Mouse (Mus musculus): ENCODE measurements at regions not wholly inside any gene's neighbourhood (a gene's known extent, or its start where the extent isn't known, plus 50 kb on each side); places are given as distances from the start of the nearest gene placed in this dataset.

- Histone ChIP-seq H3K4me3 (replicated peaks; ENCODE audit: control insufficient read depth, low read depth, low read length) (no peak overlapping the region), H3K4me1 (ENCODE audit: control insufficient read depth, insufficient read depth, low read length) (no peaks in the 10 kb centered on the region), H3K27ac (ENCODE audit: control insufficient read depth, insufficient read depth, low read depth, low read length, poor library complexity) (no peak overlapping the region)
- TF ChIP-seq CTCF (IDR thresholded peaks at IDR 0.05; ENCODE audit: control insufficient read depth, insufficient read depth, low read length): no peak
- 83% methylated on average over 15 of the region's 15 CpGs for WGBS
Measured at GRCm38 (mm10) chr5:118502991-118503390, 57.5 kb upstream of the Med13l start.

GRCm38 (mm10) chr5:118504170-118504569, 56.3 kb upstream of the Med13l start:
- Histone ChIP-seq H3K27ac (ENCODE audit: control insufficient read depth, insufficient read depth, low read depth, low read length, poor library complexity) (no peak overlapping the region), H3K4me3 (replicated peaks; ENCODE audit: control insufficient read depth, low read depth, low read length) (no peak overlapping the region), H3K4me1 (ENCODE audit: control insufficient read depth, insufficient read depth, low read length) (no peaks in the 10 kb centered on the region)
- TF ChIP-seq POLR2A (IDR thresholded peaks at IDR 0.05; ENCODE audit: borderline replicate concordance, control insufficient read depth, low read depth, low read length) (no peak), CTCF (IDR thresholded peaks at IDR 0.05; ENCODE audit: control insufficient read depth, insufficient read depth, low read length) (no peak)
- 93% methylated on average over 10 of the region's 10 CpGs for WGBS

GRCm38 (mm10) chr5:118504926-118505325, 55.6 kb upstream of the Med13l start:
- 84% methylated on average over 7 of the region's 7 CpGs for WGBS
- H3K27ac ChIP-seq (ENCODE audit: control insufficient read depth, insufficient read depth, low read depth, low read length, poor library complexity): no peak overlapping the region
- no peak overlapping the region for H3K4me3 ChIP-seq (replicated peaks; ENCODE audit: control insufficient read depth, low read depth, low read length)
- TF ChIP-seq POLR2A (IDR thresholded peaks at IDR 0.05; ENCODE audit: borderline replicate concordance, control insufficient read depth, low read depth, low read length): no peak
- TF ChIP-seq CTCF (IDR thresholded peaks at IDR 0.05; ENCODE audit: control insufficient read depth, insufficient read depth, low read length): no peak
- no peaks in the 10 kb centered on the region for H3K4me1 ChIP-seq (ENCODE audit: control insufficient read depth, insufficient read depth, low read length)

GRCm38 (mm10) chr5:118509871-118510270, 50.6 kb upstream of the Med13l start:
- no peaks in the 10 kb centered on the region; the same call in 1 of the 2 replicates for H3K4me1 ChIP-seq (ENCODE audit: control insufficient read depth, insufficient read depth, low read length)
- no peak overlapping the region for H3K27ac ChIP-seq (ENCODE audit: control insufficient read depth, insufficient read depth, low read depth, low read length, poor library complexity)
- no peak for TF ChIP-seq POLR2A (IDR thresholded peaks at IDR 0.05; ENCODE audit: borderline replicate concordance, control insufficient read depth, low read depth, low read length)
- no peak for TF ChIP-seq CTCF (IDR thresholded peaks at IDR 0.05; ENCODE audit: control insufficient read depth, insufficient read depth, low read length)
- WGBS: 65% methylated on average over 5 of the region's 5 CpGs
- H3K4me3 ChIP-seq (replicated peaks; ENCODE audit: control insufficient read depth, low read depth, low read length): no peak overlapping the region

Measured in bone marrow, adult 2 months (tissue).